Mouse (Mus musculus) megakaryocyte, embryonic 14.5 days (primary cell): ENCODE measurements around the gene Scgb2a2.
"Not testable (repeated sequence)": the region's sequence is repeated elsewhere in the genome, so short reads cannot be mapped to it uniquely, and the experiment has no call there.

Experiments
- FLI1 ChIP-seq: IDR thresholded peaks from 2 replicates; pipeline ENCODE4 v1.6.1; 2012; ENCODE audit warnings: low read length, inconsistent platforms, mixed read lengths
- GATA1 ChIP-seq: IDR thresholded peaks from 3 replicates; pipeline ENCODE4 v1.6.1; 2012; ENCODE audit warnings: mixed read lengths, low read length, inconsistent platforms, borderline replicate concordance

GRCm38 (mm10) chr19:9836581-9837340 lies 10.6 kb upstream of the Scgb2a2 start:
- not testable (repeated sequence) for TF ChIP-seq GATA1, FLI1
